Mouse (Mus musculus) hindbrain, embryonic 10.5 days (tissue): ENCODE data around the gene Nrp2. TPM values are rescaled to one million over a fixed set of nuclear protein-coding genes. Genes with fewer than 3 reads are reported as not detected.

ENCODE experiments used
- DNase-seq: peaks from one replicate; pipeline ENCODE4 v3.0.0-alpha.2; 2017; ENCODE audit warnings: low spot score
- H3K27ac ChIP-seq: fragments of 300-500 bp; sonication (generic); 2 replicates; pipeline ENCODE4 v1.5.1; 2016; ENCODE audit warnings: mild to moderate bottlenecking, moderate library complexity
- H3K27me3 ChIP-seq: fragments of 300-500 bp; sonication (generic); 2 replicates; pipeline ENCODE4 v1.6.1; 2016; ENCODE audit warnings: mild to moderate bottlenecking; ENCODE audit not compliant: poor library complexity, insufficient read depth, severe bottlenecking
- H3K36me3 ChIP-seq: fragments of 300-500 bp; sonication (generic); 2 replicates; pipeline ENCODE4 v1.6.1; 2016; ENCODE audit warnings: mild to moderate bottlenecking, moderate library complexity
- H3K4me1 ChIP-seq: fragments of 300-500 bp; sonication (generic); replicated peaks from 2 replicates; pipeline ENCODE4 v1.6.1; 2016; ENCODE audit warnings: mild to moderate bottlenecking
- H3K4me3 ChIP-seq: fragments of 300-500 bp; sonication (generic); 2 replicates; pipeline ENCODE4 v1.5.1; 2016; ENCODE audit warnings: mild to moderate bottlenecking, moderate library complexity
- H3K9me3 ChIP-seq: fragments of 300-500 bp; sonication (generic); 2 replicates; pipeline ENCODE4 v1.6.1; 2016; ENCODE audit warnings: mild to moderate bottlenecking, moderate library complexity
- WGBS: fragments of 180-500 bp; shearing (Covaris S2); methylation state at CpG from one replicate; pipeline ENCODE4 v1.1.7; 2016; 5-methylcytosine and 5-hydroxymethylcytosine counted together
- polyA plus RNA-seq: library from polyadenylated mRNA; unstranded; fragments of >200 nt; fragmentation: Nextera tagmentation; extraction: Ambion mirVana; gene quantifications from 2 replicates; pipeline ENCODE4 v1.2.1, GENCODE M21; 2016

Gene Nrp2
- polyA plus RNA-seq, 1 experiment from 2014 or later, result 23.1 TPM

DNA sequence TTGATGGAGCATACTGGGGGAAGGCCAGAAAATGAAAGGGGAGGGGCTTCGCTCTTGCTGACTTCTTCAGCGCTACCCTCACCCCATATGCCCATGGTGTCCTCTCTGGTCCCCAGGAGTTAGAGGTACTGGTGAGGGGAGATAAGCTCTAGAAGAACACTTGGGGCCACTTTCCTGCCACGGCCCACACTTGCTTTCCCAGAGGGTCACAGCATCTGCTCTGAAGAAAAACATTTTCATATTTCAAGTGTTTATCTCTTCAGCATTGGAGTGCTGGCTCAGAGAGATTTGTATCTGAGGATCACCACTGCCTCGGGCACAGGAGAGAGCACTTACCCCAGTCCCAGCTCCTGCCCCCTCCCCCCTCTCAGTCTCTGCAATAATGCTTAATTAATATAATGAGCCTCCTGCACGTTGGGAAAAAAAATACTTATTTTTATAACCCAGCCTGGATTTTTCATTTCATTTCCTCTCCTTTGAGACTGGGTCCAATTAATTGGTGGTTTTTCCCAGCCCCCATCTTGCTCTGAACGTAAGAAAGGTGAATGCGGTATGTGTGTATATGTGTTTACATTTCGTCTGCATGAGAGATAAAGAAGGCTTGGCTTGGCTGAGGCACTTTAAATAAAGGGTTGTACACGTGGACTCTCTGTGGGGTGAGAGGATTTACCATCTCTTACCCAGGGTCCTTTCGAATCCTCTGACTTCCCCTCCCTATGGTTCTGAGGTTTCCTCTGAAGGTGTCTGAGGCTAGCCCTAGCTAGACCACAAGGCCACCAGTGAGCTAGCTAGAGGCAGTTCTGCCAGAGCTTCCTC is 70.2 kb downstream of the Nrp2 start:
- H3K27ac ChIP-seq, result peak overlapping the region; percentile 23; the same call in 1 of the 2 replicates
- peaks cover 29% of the 10 kb centered on the region; the same call in 1 of the 2 replicates for H3K36me3 ChIP-seq
- H3K4me1 ChIP-seq, result peaks cover 44% of the 10 kb centered on the region
- WGBS, result 87% methylated on average over 10 of the region's 10 CpGs
- no peak overlapping the region for H3K4me3 ChIP-seq
- no peaks in the 10 kb centered on the region for H3K9me3 ChIP-seq
- peaks cover 6% of the 10 kb centered on the region; the same call in 1 of the 2 replicates for H3K27me3 ChIP-seq
- DNase-seq, result no peak

DNA sequence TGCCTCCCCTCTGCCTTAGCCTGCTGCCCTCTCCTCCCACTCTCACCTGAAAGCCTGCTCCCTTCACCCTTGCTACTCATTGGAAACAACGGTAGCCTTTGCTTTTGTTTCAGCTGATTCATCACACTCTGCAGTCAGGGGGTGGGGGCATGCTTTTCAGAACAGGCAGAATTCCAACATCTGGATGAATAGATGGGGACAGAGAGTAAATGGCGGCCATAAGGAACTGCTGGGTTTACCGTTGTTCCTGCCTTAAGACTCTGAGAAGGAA is 70.8 kb downstream of the Nrp2 start:
- DNase-seq, result no peak
- Histone ChIP-seq H3K4me3 (no peak overlapping the region), H3K27ac (peak overlapping the region; percentile 23; the same call in 1 of the 2 replicates), H3K4me1 (peaks cover 41% of the 10 kb centered on the region), H3K27me3 (peaks cover 6% of the 10 kb centered on the region; the same call in 1 of the 2 replicates), H3K9me3 (no peaks in the 10 kb centered on the region), H3K36me3 (peaks cover 24% of the 10 kb centered on the region; the same call in 1 of the 2 replicates)
- 58% methylated on average over 3 of the region's 3 CpGs for WGBS

DNA sequence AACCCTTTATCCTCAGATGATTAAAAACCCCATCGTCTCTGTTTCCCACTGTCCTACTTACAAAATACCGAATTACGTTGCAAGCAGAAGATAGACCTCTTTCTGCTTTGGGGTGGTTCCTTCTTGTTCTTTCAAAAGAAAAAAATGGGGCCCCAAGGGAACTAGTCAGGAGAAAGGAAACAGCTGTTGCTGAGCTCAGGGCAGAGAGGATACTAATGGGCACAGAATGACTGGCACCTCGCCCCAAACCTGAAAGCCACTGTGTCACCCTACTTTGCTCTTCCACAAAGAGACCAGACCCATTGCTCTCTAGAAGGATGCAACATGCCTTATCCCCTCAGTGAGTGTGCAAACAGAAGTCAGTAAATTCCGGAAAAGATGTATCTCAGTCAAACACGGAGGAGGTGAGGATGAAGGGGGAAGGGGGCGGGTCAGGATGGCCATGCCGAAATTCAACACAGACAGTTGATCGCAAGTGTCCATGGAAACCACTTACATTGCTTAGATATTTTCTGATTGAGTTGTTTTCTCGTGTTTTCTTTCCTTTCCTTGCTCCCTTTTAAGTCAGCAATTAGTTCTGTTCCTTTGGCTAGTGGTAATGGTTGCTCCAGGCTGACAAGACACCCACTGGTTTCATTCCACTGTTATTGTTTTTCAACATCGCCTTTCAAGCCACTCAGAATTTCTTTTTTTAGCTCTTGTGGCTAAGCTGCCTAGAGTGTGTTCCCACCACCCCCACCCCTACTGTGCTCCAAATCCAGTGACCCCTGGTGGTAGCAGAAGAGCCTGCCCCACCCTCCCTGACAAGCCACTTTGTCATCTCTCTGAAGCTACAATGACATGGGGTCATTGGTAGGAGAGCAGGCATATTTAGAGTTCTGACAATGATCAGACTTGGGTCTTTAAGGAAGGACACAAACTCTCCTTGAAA is 71.5 kb downstream of the Nrp2 start:
- Histone ChIP-seq H3K4me3 (no peak overlapping the region), H3K27ac (no peak overlapping the region), H3K36me3 (peaks cover 24% of the 10 kb centered on the region; the same call in 1 of the 2 replicates), H3K4me1 (peaks cover 41% of the 10 kb centered on the region), H3K9me3 (no peaks in the 10 kb centered on the region), H3K27me3 (peaks cover 6% of the 10 kb centered on the region; the same call in 1 of the 2 replicates)
- 66% methylated on average over 11 of the region's 11 CpGs for WGBS
- no peak for DNase-seq

DNA sequence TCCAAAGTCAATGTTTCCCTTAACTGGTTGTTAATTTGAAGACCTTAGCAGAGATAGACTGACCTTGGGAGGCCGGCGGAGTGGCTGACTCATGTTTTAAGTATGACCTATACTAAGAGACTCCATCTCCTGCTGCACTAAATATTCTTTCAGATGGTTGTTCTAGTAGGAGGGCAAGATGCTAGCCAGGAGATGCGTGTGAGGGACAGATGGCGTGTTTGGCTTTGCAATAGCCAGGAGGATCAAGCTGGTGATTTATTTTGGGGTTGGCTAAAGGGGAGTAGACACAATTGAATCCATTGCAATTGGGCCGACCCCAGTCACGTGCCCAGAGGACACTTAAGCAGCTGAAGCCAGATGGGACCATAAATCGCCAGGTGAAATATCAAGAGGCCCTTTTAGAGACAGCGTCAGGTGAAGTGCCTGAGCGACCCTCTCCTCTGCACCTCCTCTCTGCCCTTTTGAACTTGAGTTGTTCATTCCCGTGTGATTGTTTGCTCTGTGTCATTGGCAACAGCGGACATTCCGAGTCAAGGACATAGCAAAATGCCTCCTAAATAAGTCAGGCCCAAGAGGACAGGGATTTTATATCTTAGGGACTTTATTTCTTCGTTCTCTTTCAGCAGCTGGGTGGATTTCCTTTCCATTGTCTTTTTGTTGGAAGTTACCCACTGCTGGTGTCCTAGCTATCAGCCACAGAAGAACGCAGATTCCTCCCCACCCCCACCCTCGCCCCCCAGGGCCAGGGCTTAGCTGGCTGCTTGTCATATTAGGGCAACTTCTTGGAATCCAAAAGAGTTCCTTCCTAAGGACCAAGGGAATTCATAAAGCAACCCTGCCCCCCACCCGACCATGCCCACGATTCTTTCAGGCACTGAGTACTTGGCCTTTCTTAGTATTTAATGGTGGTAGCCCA is 74.5 kb downstream of the Nrp2 start:
- H3K36me3 ChIP-seq, result peaks cover 12% of the 10 kb centered on the region; the same call in 1 of the 2 replicates
- WGBS, result 76% methylated on average over 17 of the region's 17 CpGs
- peaks cover 14% of the 10 kb centered on the region; the same call in 1 of the 2 replicates for H3K27me3 ChIP-seq
- H3K4me3 ChIP-seq, result no peak overlapping the region
- no peak for DNase-seq
- no peaks in the 10 kb centered on the region for H3K9me3 ChIP-seq
- peaks cover 48% of the 10 kb centered on the region for H3K4me1 ChIP-seq
- no peak overlapping the region for H3K27ac ChIP-seq

DNA sequence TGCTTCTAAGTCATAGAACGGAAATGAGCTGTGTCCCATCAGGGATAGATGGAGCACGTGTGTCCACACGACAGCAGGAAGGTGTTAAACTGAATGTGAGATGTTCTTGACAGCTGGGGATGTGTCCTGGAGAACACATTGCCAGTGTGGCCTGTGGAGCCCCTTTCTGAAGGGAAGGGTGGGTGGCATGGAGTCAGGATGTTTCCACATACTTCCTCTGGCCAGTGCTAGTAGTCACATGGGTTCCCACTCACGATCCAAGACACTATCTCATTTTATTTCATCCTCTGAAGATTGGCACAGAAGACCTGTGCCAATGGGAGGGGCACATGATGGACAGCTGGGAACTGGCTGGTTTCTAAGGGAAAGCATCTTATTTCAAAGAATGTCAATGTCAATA is 75.8 kb downstream of the Nrp2 start:
- WGBS, result 93% methylated on average over 4 of the region's 4 CpGs
- Histone ChIP-seq H3K27ac (no peak overlapping the region), H3K9me3 (no peaks in the 10 kb centered on the region), H3K4me1 (peaks cover 56% of the 10 kb centered on the region), H3K36me3 (peaks cover 22% of the 10 kb centered on the region), H3K27me3 (peaks cover 14% of the 10 kb centered on the region; the same call in 1 of the 2 replicates), H3K4me3 (no peak overlapping the region)
- DNase-seq, result no peak

DNA sequence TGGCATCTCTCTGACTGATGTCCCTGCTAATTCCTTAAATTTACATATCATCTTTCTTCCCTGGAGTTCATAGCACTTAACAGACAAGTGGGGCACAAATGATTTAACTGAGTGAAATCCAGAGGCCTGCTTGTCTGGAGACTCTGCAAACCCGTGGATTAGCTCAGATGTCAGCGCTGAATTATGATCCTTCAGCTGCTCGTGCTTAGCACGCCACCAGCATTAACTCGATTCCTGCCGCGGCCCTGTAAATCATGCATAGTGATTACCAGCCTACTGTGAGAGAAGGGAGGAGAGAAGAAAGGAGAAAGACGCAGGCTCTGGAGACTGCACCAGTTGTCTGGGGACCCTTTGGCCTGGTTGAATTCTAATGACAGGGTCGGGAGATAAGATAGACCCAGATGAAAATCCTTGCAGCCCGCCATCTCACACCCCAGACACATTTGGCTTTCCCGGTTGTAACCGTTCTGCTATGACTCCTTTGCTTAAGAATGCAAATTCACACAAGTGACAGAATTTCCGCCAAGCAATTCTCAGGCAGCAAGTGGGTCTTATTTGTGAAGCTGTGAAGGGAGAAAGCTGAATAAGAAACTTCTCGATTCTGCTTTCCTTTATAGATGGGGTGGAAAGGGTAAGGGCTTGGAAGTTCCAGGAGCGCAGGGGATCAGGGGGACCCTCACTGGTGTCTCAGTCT is 77.1 kb downstream of the Nrp2 start:
- WGBS, result 52% methylated on average over 15 of the region's 15 CpGs
- H3K4me1 ChIP-seq, result peaks cover 46% of the 10 kb centered on the region
- H3K4me3 ChIP-seq, result no peak overlapping the region
- H3K27me3 ChIP-seq, result peaks cover 14% of the 10 kb centered on the region; the same call in 1 of the 2 replicates
- peaks cover 25% of the 10 kb centered on the region for H3K36me3 ChIP-seq
- no peaks in the 10 kb centered on the region for H3K9me3 ChIP-seq
- DNase-seq, result no peak
- no peak overlapping the region for H3K27ac ChIP-seq

DNA sequence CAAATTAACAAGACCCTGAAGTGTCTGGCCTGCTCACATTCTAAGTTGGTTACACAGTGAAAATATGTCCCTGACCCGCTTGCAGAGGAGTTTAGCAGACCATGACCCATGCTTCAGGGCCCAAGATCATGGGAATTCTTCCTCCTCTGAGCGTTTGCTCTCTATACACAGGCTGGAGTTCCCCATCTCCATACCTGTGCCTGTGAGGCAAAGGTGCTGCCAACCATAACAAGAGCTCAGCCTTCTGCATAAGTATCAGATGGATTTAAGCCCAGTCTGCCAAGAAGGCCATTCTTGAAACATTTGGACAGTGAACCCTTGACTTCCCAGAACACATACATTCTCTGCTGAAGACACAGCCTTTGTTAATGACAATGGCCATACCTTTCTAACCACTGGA is 79.1 kb downstream of the Nrp2 start:
- peaks cover 25% of the 10 kb centered on the region for H3K36me3 ChIP-seq

DNA sequence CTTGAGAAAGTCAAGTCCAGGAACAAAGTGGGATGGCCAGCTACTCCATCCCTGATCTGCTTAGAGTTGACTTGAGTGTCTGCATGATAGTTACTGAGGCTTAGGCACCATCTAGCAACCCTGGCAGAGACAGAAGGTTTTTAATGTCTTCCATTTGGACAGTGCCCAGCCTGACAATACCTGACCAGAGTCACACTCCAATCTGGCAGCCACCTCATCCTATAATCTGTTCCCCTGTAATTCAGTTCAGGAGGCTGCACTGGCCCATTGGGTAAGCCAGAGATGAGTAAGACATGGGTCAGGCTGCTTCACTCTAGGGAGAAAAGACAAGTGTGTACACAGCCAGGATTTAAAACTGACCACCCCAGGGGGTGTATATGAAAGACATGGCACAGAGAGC is 79.5 kb downstream of the Nrp2 start:
- peaks cover 26% of the 10 kb centered on the region for H3K4me1 ChIP-seq
- DNase-seq, result no peak
- H3K27ac ChIP-seq, result no peak overlapping the region; the same call in 1 of the 2 replicates
- no peak overlapping the region for H3K4me3 ChIP-seq
- peaks cover 25% of the 10 kb centered on the region for H3K36me3 ChIP-seq
- peaks cover 14% of the 10 kb centered on the region; the same call in 1 of the 2 replicates for H3K27me3 ChIP-seq
- H3K9me3 ChIP-seq, result no peaks in the 10 kb centered on the region

More for the DNA sequence above, 79.1 kb downstream of the Nrp2 start:
- H3K4me3 ChIP-seq, result no peak overlapping the region
- H3K9me3 ChIP-seq, result no peaks in the 10 kb centered on the region
- peaks cover 14% of the 10 kb centered on the region; the same call in 1 of the 2 replicates for H3K27me3 ChIP-seq
- 90% methylated on average over 2 of the region's 2 CpGs for WGBS
- no peak for DNase-seq
- no peak overlapping the region for H3K27ac ChIP-seq
- H3K4me1 ChIP-seq, result peaks cover 31% of the 10 kb centered on the region

DNA sequence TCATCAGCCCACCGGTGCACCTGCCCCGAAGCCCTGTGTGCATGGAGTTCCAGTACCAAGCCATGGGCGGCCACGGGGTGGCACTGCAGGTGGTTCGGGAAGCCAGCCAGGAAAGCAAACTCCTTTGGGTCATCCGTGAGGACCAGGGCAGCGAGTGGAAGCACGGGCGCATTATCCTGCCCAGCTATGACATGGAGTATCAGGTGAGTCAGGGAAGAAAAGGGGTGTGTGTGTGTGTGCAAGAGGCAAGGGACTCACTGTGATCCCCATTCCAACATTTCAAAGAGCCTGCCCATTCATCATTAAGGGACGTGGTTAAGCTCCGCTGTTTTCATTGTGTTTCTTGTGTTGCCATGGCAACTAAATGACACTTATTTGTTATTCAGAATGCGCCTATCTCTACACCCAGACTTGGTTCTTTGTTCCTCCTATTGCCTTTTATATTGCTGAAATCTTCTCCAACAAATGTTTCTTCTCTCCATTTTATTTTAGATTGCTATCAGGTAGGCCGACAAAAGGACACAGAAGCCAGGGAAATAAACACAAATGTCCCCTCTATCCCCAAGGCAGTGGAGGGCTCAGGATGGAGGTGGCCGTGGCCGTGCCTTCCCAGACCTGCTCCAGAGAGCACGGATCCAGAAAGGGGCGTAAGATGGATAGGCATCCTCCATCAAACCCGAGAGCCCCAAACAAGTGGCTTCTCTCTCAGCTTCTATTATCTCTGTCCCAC is 80.4 kb downstream of the Nrp2 start:
- Histone ChIP-seq H3K27me3 (peaks cover 14% of the 10 kb centered on the region; the same call in 1 of the 2 replicates), H3K4me3 (no peak overlapping the region), H3K9me3 (no peaks in the 10 kb centered on the region), H3K4me1 (peaks cover 22% of the 10 kb centered on the region), H3K36me3 (peaks cover 29% of the 10 kb centered on the region), H3K27ac (peak overlapping the region; percentile 67)
- DNase-seq, result no peak
- whole genome bisulfite sequencing, result 71% methylated on average over 18 of the region's 18 CpGs

DNA sequence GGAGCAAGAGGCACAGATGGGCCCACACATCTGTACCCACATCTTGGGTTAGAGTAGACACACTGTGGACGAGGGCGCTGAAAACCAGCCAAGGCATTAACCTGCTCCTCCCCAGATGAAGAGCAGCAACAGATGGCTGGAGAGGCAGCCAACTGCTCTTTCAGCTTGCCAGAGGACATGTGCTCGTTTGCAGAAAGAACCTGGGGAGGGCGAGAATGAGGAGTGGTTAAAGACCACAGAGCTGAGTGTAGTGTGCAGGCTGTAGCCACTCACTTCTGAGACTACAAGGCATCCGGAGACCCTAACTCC is 81.0 kb downstream of the Nrp2 start:
- Histone ChIP-seq H3K36me3 (peaks cover 29% of the 10 kb centered on the region), H3K9me3 (no peaks in the 10 kb centered on the region), H3K4me1 (peaks cover 22% of the 10 kb centered on the region), H3K27me3 (peaks cover 14% of the 10 kb centered on the region; the same call in 1 of the 2 replicates), H3K4me3 (no peak overlapping the region), H3K27ac (peak overlapping the region; percentile 67)
- WGBS, result 77% methylated on average over 5 of the region's 5 CpGs
- DNase-seq, result no peak

DNA sequence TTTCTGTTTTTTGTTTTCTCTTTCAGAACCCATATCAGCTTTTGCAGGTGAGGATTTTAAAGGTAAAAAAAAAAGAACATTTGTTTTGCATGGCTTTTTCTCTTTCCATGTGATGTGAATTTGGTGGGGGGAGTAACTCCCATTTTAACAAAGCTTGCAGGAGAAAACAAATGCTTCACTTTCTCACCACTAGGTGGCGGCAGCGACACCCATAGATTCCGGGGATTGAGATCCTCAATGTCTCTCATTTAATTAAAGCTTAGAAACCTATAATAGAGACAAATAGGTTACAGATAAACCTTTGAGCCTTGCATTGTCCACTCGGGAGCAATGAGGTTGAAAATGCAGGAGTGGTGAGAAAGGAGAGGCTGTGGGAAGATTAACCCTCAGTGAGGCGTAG is 83.2 kb downstream of the Nrp2 start:
- Histone ChIP-seq H3K4me1 (peaks cover 15% of the 10 kb centered on the region), H3K27me3 (peaks cover 13% of the 10 kb centered on the region; the same call in 1 of the 2 replicates), H3K4me3 (no peak overlapping the region), H3K9me3 (no peaks in the 10 kb centered on the region), H3K27ac (no peak overlapping the region), H3K36me3 (peaks cover 25% of the 10 kb centered on the region)
- peak; percentile 62 for DNase-seq
- WGBS, result 26% methylated on average over 5 of the region's 5 CpGs
